Mouse (Mus musculus) left cerebral cortex, adult 2 months (tissue): ENCODE measurements around the gene Ulk2. TPM values are rescaled to one million over a fixed set of nuclear protein-coding genes. Genes with fewer than 3 reads are reported as not detected.
A peak's percentile ranks its signal among the peaks of the same experiment; 100 is the strongest.

Source experiments
- DNase-seq, 2 experiments: peaks; one replicate each; pipeline ENCODE4 v3.0.0; 2021 to 2022; ENCODE audit warnings: low spot score in 2 of 2, mixed read lengths in 1 of 2; ENCODE audit errors: extremely low spot score in 1 of 2
- H3K27ac ChIP-seq: fragments of 200-600 bp; 2 replicates; pipeline ENCODE4 v1.8.1; 2022
- H3K4me3 ChIP-seq: fragments of 200-600 bp; 2 replicates; pipeline ENCODE4 v1.8.1; 2022
- CTCF ChIP-seq: fragments of 200-600 bp; IDR thresholded peaks from 2 replicates; pipeline ENCODE4 v1.8.1; 2022; ENCODE audit warnings: antibody characterized with exemption, mild to moderate bottlenecking, moderate library complexity
- intact Hi-C: fragments of 180-260 bp; cut with DNase I; formaldehyde crosslinking; loops from one replicate; pipeline ENCODE4 v1.15.1; 2025
- total RNA-seq, 2 experiments: library from RNA; stranded (reverse); gene quantifications; 2 replicates each; pipeline ENCODE4 v1.2.3; 2021

The Ulk2 gene
- total RNA-seq, 2 experiments from 2014 or later, result 77.0 to 82.4 TPM

DNA sequence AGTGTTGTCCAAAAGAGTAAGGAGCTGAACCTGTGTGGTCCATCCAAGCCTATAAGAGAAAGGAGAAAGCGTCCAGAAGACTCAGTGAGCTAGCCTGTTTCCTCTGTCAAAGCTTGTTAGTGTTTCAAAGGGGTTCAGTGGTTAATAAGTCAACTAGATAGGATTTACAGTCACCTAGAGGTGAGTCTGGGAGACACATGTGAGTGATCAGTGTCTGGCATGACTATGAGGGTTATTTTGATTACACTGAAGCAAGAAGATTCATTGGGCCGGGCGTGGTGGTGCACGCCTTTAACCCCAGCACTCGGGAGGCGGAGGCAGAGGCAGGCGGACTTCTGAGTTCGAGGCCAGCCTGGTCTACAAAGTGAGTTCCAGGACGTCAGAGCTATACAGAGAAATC is 109.1 kb downstream of the Ulk2 start:
- TF ChIP-seq CTCF, result no peak
- no peak overlapping the region for H3K27ac ChIP-seq
- intact Hi-C loops, result no loop called here
- H3K4me3 ChIP-seq, result no peak overlapping the region
- DNase-seq, result no peak

DNA sequence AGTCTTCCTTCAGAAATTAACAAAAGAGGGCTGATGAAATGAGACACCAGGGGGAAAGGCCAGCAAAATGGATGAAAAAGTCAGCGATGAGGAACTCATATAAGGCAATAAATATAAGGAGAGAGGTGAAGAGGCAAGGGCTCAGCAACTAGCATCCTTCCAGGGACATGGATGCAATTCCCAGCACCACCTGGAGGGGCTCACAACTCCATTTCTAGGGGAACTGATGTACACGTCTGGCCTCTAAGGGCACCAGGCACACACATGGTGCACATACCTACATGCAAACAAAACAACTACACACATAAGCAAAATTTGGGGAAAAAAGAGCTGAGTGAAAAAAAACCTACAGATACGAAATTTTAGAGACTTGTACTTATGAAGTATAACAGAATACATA is 110.4 kb downstream of the Ulk2 start:
- intact Hi-C loops, result no loop called here
- peak; percentile 17 for TF ChIP-seq CTCF
- Histone ChIP-seq H3K27ac (no peak overlapping the region), H3K4me3 (no peak overlapping the region)
- no peak for DNase-seq

DNA sequence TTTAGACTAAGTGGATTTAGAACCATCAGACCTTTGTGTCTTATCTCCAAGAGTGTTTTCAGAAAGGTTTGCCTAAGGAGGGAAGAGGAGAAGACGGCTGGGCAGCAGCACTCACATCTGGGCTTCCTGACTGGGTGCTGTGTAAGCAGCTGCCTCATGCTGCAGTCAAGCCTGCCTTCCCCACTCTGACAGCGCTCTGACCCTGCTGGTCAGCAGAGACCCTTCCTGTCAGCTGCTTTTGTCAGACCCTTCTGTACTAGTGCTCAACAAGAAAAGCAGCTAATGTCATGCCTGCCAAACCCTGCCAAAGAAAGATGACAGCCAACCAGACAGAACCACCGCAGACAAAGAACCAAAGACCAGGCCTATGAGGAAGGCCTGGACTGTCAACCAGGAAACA is 111.1 kb downstream of the Ulk2 start:
- DNase-seq, result no peak

DNA sequence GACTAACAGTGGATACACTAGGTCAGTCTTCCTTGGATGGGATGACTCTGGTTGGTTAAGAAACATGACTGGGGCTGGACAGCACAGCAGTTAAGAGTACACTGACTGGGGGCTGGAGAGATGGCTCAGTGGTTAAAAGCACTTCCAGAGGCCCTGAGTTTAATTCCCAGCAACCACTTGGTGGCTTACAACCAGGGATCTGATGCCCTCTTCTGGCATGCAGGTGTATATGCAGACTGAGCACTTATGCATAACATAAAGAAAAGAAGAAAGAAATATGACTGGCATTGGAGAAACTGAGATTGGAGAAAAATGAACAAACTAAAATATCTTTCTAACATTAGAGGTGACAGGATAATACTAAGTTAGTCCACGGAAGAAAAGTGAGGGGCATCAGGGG is 114.4 kb downstream of the Ulk2 start:
- Histone ChIP-seq H3K27ac (no peak overlapping the region), H3K4me3 (no peak overlapping the region)
- intact Hi-C loops, result no loop called here
- DNase-seq, result no peak
- peak; percentile 10; the same call in 1 of the 2 replicates for TF ChIP-seq CTCF

More for the DNA sequence above, 111.1 kb downstream of the Ulk2 start:
- Histone ChIP-seq H3K4me3 (no peak overlapping the region), H3K27ac (no peak overlapping the region)
- intact Hi-C loops, result no loop called here
- no peak for TF ChIP-seq CTCF

DNA sequence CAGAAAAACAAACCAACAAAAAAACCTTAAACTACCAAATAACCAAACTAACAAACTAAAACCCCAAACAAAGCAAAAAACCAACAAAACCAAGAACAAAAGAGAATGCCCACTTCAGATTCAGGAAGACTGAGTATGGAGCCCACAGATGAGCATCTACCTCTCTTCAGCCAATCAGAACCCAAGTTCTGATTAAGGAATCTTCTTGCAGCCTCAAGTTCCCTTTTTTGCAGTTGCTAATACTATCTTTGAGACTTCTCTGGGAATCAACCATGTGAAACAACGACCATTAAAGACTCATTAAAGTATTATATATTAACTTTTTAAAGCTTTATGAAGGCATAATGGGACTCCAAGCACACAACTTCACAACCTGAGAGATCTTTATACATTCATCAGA is 117.6 kb downstream of the Ulk2 start:
- intact Hi-C loops, result no loop called here
- Histone ChIP-seq H3K4me3 (no peak overlapping the region), H3K27ac (no peak overlapping the region)
- no peak for DNase-seq
- TF ChIP-seq CTCF, result no peak

DNA sequence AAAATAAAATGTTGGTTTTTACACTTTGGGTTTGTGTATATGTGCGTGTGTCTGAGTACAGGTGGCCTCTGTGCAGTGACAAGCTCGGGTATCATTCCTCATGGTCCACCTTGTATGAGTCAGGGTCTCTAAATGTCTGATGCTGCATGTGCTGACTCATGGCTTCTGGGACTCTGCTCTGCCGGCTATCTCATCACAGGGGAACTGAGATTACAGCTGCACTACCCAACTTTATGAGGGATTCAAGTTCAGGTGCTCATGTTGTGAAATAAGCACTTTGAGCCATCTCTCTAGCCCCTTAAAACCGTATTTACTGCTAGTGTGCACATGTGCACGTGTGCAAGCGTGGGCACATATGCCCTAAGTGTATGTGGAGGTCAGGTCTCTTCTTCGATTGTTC is 122.2 kb downstream of the Ulk2 start:
- no peak for TF ChIP-seq CTCF
- DNase-seq, result no peak
- no peak overlapping the region for H3K4me3 ChIP-seq
- no peak overlapping the region for H3K27ac ChIP-seq
- intact Hi-C loops, result no loop called here

DNA sequence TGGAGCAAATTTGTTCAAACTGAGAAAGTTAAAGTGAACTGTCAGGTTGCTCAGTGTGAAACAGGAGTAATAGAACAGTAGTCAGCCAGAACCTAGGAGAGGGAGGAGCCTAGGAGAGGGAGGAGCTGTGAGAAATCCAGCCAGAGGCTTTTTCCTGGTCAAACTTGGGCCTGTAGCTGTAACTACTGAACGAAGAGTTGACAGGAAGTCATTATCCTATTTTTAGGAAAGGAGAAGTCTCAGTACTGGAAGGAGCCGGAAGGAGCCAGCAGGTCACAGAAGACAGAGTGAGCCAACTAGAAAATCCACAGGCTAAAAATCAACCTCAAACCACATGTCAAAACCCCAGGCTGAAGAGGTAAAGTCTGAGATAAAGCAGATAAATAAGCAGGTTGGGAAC is 126.8 kb downstream of the Ulk2 start:
- intact Hi-C loops, result no loop called here
- H3K27ac ChIP-seq, result no peak overlapping the region
- H3K4me3 ChIP-seq, result no peak overlapping the region
- no peak for TF ChIP-seq CTCF
- no peak for DNase-seq

Other genes starting within 250 kb of the Ulk2 start
- gene Grap, start 201.8 kb downstream of the Ulk2 start, total RNA-seq, result 1 to 10 TPM; 4.1 TPM
- gene Fam83g, start 171.0 kb downstream of the Ulk2 start, total RNA-seq, result under 1 TPM in 1 of 2 experiments, not detected in 1; 0.09 TPM
- gene Slc5a10, start 134.2 kb downstream of the Ulk2 start, total RNA-seq, result not detected
- gene Prpsap2, start 93.0 kb downstream of the Ulk2 start, total RNA-seq, result 10 to 100 TPM; 37.1 to 38.0 TPM
- gene Akap10, start 75.2 kb upstream of the Ulk2 start, total RNA-seq, result 10 to 100 TPM; 36.8 to 37.0 TPM
- gene Specc1, start 101.7 kb upstream of the Ulk2 start, total RNA-seq, result 10 to 100 TPM; 69.6 to 74.4 TPM